Mouse (Mus musculus): Measurements from ENCODE around the gene Cdc34.

The Cdc34 gene

GRCm38 (mm10) chr10:79681591-79682245, at the start of gene Cdc34:
Cdc34 (plus strand) TSS chr10:79682195.
- DNase-seq: peak; percentile 100

GRCm38 (mm10) chr10:79633006-79633777, 48.8 kb upstream of the Cdc34 start:
- no peak for DNase-seq

GRCm38 (mm10) chr10:79636287-79636686, 45.7 kb upstream of the Cdc34 start:
- peak; percentile 44 for DNase-seq

- DNase-seq: peak; percentile 80
Observed at GRCm38 (mm10) chr10:79637128-79638110, 44.6 kb upstream of the Cdc34 start, which contains the start of gene Shc2. Shc2 (minus strand) TSS chr10:79637918.

- DNase-seq: peak; percentile 53
Observed at GRCm38 (mm10) chr10:79638486-79639204, 43.4 kb upstream of the Cdc34 start.

- DNase-seq: no peak
Observed at GRCm38 (mm10) chr10:79645711-79646110, 36.3 kb upstream of the Cdc34 start, which contains the start of gene Odf3l2. Odf3l2 (minus strand) TSS chr10:79645738.

GRCm38 (mm10) chr10:79649070-79649751, 32.8 kb upstream of the Cdc34 start:
- peak; percentile 69 for DNase-seq

GRCm38 (mm10) chr10:79652789-79653188, 29.2 kb upstream of the Cdc34 start:
- DNase-seq: no peak

GRCm38 (mm10) chr10:79654946-79655395, 27.0 kb upstream of the Cdc34 start:
- DNase-seq: no peak

- DNase-seq: no peak
Observed at GRCm38 (mm10) chr10:79658829-79659228, 23.2 kb upstream of the Cdc34 start.

GRCm38 (mm10) chr10:79660298-79660697, 21.7 kb upstream of the Cdc34 start:
- no peak for DNase-seq

GRCm38 (mm10) chr10:79661861-79662260, 20.1 kb upstream of the Cdc34 start:
- no peak for DNase-seq

GRCm38 (mm10) chr10:79664131-79664665, 17.8 kb upstream of the Cdc34 start, which contains the start of gene Madcam1:
Madcam1 (plus strand) TSS chr10:79664559.
- peak; percentile 65 for DNase-seq

- no peak for DNase-seq
Observed at GRCm38 (mm10) chr10:79665051-79665450, 16.9 kb upstream of the Cdc34 start.

GRCm38 (mm10) chr10:79666493-79666892, 15.5 kb upstream of the Cdc34 start:
- no peak for DNase-seq

GRCm38 (mm10) chr10:79668076-79668475, 13.9 kb upstream of the Cdc34 start:
- DNase-seq: no peak

- peak; percentile 89 for DNase-seq
Observed at GRCm38 (mm10) chr10:79668771-79669575, 13.0 kb upstream of the Cdc34 start, which contains the start of gene Tpgs1. Tpgs1 (plus strand) TSS chr10:79669369.

- peak; percentile 76 for DNase-seq
Observed at GRCm38 (mm10) chr10:79669576-79670057, 12.4 kb upstream of the Cdc34 start.

- DNase-seq: no peak
Observed at GRCm38 (mm10) chr10:79670071-79670888, 11.7 kb upstream of the Cdc34 start.
